Mouse (Mus musculus) liver, embryonic 11.5 days (tissue): ENCODE measurements around the gene Rab35. TPM values are rescaled to one million over a fixed set of nuclear protein-coding genes. Genes with fewer than 3 reads are reported as not detected.

Experiments
- ATAC-seq: fragments of 200-750 bp; cut with Nextera tagmentation; replicated peaks from 2 replicates; pipeline ENCODE4 v1.8.0; 2017; ENCODE audit warnings: moderate number of reproducible peaks, mild to moderate bottlenecking, moderate TSS enrichment, moderate library complexity; ENCODE audit not compliant: low FRiP score
- DNase-seq: peaks from one replicate; pipeline ENCODE4 v3.0.0-alpha.2; 2017; ENCODE audit warnings: low spot score
- H3K27ac ChIP-seq: fragments of 300-500 bp; sonication (generic); 2 replicates; pipeline ENCODE4 v1.5.1; 2014; ENCODE audit warnings: mild to moderate bottlenecking, low read depth, low read length, control low read depth
- H3K27me3 ChIP-seq: fragments of 300-500 bp; sonication (generic); replicated peaks from 2 replicates; pipeline ENCODE4 v1.6.1; 2014; ENCODE audit warnings: low read length, mixed read lengths; ENCODE audit not compliant: control insufficient read depth, insufficient read depth
- H3K36me3 ChIP-seq: fragments of 300-500 bp; sonication (generic); 2 replicates; pipeline ENCODE4 v1.6.1; 2014; ENCODE audit warnings: mild to moderate bottlenecking, low read length, moderate library complexity, mixed read lengths; ENCODE audit not compliant: control insufficient read depth, insufficient read depth
- H3K4me1 ChIP-seq: fragments of 300-500 bp; sonication (generic); replicated peaks from 2 replicates; pipeline ENCODE4 v1.6.1; 2014; ENCODE audit warnings: low read length, mixed read lengths; ENCODE audit not compliant: control insufficient read depth, insufficient read depth
- H3K4me2 ChIP-seq: fragments of 300-500 bp; sonication (generic); 2 replicates; pipeline ENCODE4 v1.6.1; 2014; ENCODE audit warnings: mild to moderate bottlenecking, control low read depth, moderate library complexity
- H3K4me3 ChIP-seq: fragments of 300-500 bp; sonication (generic); 2 replicates; pipeline ENCODE4 v1.5.1; 2014; ENCODE audit warnings: low read depth, low read length, control low read depth
- H3K9ac ChIP-seq: fragments of 300-500 bp; sonication (generic); 2 replicates; pipeline ENCODE4 v1.6.1; 2014; ENCODE audit warnings: low read depth, low read length, control low read depth
- H3K9me3 ChIP-seq: fragments of 300-500 bp; sonication (generic); 2 replicates; pipeline ENCODE4 v1.6.1; 2016; ENCODE audit warnings: low read length, inconsistent platforms, mixed read lengths; ENCODE audit not compliant: control insufficient read depth
- WGBS: fragments of 180-500 bp; shearing (Covaris S2); extraction: QIAGEN DNeasy Blood & Tissue Kit; methylation state at CpG from one replicate; pipeline ENCODE4 v1.1.7; 2014; 5-methylcytosine and 5-hydroxymethylcytosine counted together
- polyA plus RNA-seq: library from polyadenylated mRNA; unstranded; fragments of >200 nt; fragmentation: Nextera tagmentation; extraction: Ambion mirVana; gene quantifications from 2 replicates; pipeline ENCODE4 v1.2.1, GENCODE M21; 2014

The Rab35 gene
- polyA plus RNA-seq: 22.5 and 26.1 TPM in 2 replicates

GRCm38 (mm10) chr5:115631505-115632357 is at the start of gene Rab35:
Rab35 (plus strand) TSS chr5:115631908.
- Histone ChIP-seq H3K4me3 (peak within 1 kb of the TSS; percentile 99), H3K27ac (peak within 1 kb of the TSS; percentile 97), H3K9ac (peak within 1 kb of the TSS; percentile 94), H3K4me1 (peaks cover 57% of the 10 kb centered on the region), H3K27me3 (no peaks in the 10 kb centered on the region), H3K4me2 (peak within 1 kb of the TSS; percentile 98), H3K9me3 (no peaks in the 10 kb centered on the region), H3K36me3 (no peaks in the 10 kb centered on the region)
- peak; percentile 83 for ATAC-seq
- under 1% methylated on average over 77 of the region's 125 CpGs for WGBS
- DNase-seq: peak; percentile 91

DNA sequence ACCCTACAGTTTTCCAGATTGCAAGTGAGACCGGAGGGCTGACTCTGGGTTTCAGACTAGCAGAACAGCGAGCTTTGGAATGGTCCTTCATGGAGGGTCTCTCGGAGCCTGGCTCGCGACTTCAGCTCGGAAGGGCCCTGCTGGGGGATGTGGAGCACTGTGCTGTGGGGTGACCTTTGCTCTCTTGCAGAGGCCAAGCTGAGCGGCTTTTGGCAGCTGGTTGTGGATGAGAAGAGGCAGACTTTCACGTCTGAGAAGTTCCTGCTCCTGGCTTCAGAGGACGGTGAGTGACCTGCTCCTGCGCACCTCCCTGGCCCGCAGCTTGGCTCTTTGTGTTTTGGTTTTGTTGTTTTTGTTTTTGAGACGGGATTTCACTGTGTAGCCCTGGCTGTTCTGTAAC is 46.1 kb upstream of the Rab35 start:
- H3K4me1 ChIP-seq: no peaks in the 10 kb centered on the region
- WGBS: 81% methylated on average over 12 of the region's 12 CpGs
- no peak for DNase-seq

DNA sequence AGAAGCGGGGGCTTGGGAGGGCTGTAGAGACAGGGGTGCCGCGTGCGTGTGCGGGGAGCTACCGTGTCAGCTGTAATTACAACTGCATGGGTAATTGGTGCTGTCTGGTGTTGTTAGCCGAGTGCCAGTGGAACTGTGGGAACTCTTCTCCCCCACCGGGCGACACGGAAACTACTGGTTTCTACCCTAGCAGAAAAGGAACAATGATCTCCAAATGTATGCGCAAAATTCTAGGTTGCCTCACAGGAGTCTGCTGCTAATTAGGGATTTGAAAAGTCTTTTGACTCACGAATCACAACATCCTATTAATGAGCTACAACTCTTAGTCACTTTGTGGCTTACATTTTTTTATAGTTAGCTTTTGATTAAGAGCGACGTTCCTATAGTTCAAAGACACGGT is 45.5 kb upstream of the Rab35 start:
- Histone ChIP-seq H3K36me3 (peaks cover 78% of the 10 kb centered on the region), H3K4me1 (no peaks in the 10 kb centered on the region), H3K27ac (no peak overlapping the region), H3K9me3 (peaks cover 11% of the 10 kb centered on the region), H3K27me3 (no peaks in the 10 kb centered on the region), H3K9ac (no peak overlapping the region), H3K4me2 (no peak overlapping the region), H3K4me3 (no peak overlapping the region)
- ATAC-seq: no peak
- WGBS: 93% methylated on average over 15 of the region's 15 CpGs
- no peak for DNase-seq

More for the DNA sequence above, 46.1 kb upstream of the Rab35 start:
- Histone ChIP-seq H3K27ac (no peak overlapping the region), H3K4me2 (no peak overlapping the region), H3K4me3 (no peak overlapping the region), H3K9ac (no peak overlapping the region), H3K36me3 (peaks cover 82% of the 10 kb centered on the region), H3K9me3 (peaks cover 11% of the 10 kb centered on the region), H3K27me3 (no peaks in the 10 kb centered on the region)
- no peak for ATAC-seq

- Histone ChIP-seq H3K36me3 (peaks cover 74% of the 10 kb centered on the region), H3K4me3 (no peak overlapping the region), H3K9me3 (peaks cover 11% of the 10 kb centered on the region), H3K9ac (no peak overlapping the region), H3K4me1 (no peaks in the 10 kb centered on the region), H3K4me2 (no peak overlapping the region), H3K27ac (no peak overlapping the region), H3K27me3 (no peaks in the 10 kb centered on the region)
- DNase-seq (no peak), ATAC-seq (no peak)
- 92% methylated on average over 2 of the region's 2 CpGs for WGBS
These were observed 44.9 kb upstream of the Rab35 start for GRCm38 (mm10) chr5:115586780-115587179.

DNA sequence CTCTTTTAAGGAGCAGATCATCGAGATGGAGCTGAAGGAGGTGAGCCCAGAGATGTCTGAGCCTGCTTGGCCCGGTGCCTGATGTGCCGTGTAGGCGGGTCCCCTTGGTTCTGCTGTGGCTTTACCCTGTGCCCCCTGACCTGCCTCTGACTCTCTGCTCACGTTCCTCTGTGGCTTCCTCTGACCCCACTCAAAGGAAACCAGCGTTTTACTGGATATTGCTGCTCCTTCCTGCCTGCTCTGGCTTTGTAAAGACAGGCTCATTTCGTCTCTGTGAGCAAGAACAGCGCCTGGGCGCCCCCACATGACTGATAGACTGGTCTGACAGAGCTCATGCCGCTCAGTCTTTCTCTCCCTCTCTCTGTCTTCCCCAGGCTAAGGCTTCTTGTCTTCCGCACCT is 40.7 kb upstream of the Rab35 start:
- Histone ChIP-seq H3K4me1 (no peaks in the 10 kb centered on the region), H3K36me3 (peaks cover 65% of the 10 kb centered on the region), H3K9ac (no peak overlapping the region), H3K4me2 (no peak overlapping the region), H3K27me3 (no peaks in the 10 kb centered on the region), H3K27ac (no peak overlapping the region), H3K9me3 (no peaks in the 10 kb centered on the region), H3K4me3 (no peak overlapping the region)
- ATAC-seq: no peak
- no peak for DNase-seq
- 70% methylated on average over 11 of the region's 11 CpGs for whole genome bisulfite sequencing

GRCm38 (mm10) chr5:115591506-115591905 is 40.2 kb upstream of the Rab35 start:
- Histone ChIP-seq H3K4me2 (no peak overlapping the region), H3K36me3 (peaks cover 64% of the 10 kb centered on the region), H3K9me3 (no peaks in the 10 kb centered on the region), H3K4me1 (no peaks in the 10 kb centered on the region), H3K27me3 (no peaks in the 10 kb centered on the region), H3K9ac (no peak overlapping the region), H3K27ac (no peak overlapping the region), H3K4me3 (no peak overlapping the region)
- ATAC-seq: no peak
- 87% methylated on average over 2 of the region's 2 CpGs for WGBS
- DNase-seq: no peak

DNA sequence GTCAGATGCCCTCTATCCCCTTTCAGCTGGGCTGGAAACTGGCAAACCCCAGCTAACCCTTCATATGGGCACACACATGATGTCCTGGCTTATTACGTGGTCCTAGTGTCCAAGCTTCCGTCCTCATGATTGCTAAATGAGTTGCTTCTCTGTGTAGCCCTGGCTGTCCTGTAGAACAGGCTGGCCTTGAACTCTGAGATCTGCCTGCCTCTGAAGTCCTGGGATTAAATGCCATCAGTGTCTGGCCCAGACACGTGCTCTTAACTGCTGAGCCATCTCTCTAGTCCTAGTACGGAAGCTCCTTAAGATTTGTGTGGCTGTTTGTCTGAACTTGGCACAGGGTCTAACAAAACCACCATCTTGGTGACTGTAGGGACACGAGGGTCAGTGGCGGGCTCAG is 28.1 kb upstream of the Rab35 start:
- ATAC-seq (no peak), DNase-seq (no peak)
- Histone ChIP-seq H3K4me1 (no peaks in the 10 kb centered on the region), H3K9me3 (no peaks in the 10 kb centered on the region), H3K4me2 (no peak overlapping the region), H3K9ac (no peak overlapping the region), H3K27ac (no peak overlapping the region), H3K36me3 (peaks cover 58% of the 10 kb centered on the region), H3K27me3 (no peaks in the 10 kb centered on the region), H3K4me3 (no peak overlapping the region)
- 86% methylated on average over 6 of the region's 6 CpGs for WGBS

GRCm38 (mm10) chr5:115611566-115611965 is 20.1 kb upstream of the Rab35 start:
- 65% methylated on average over 11 of the region's 11 CpGs for WGBS
- peak overlapping the region; percentile 70 for H3K27ac ChIP-seq
- peak overlapping the region; percentile 30; the same call in 1 of the 2 replicates for H3K9ac ChIP-seq
- peaks cover 7% of the 10 kb centered on the region for H3K4me1 ChIP-seq
- H3K9me3 ChIP-seq: no peaks in the 10 kb centered on the region
- no peaks in the 10 kb centered on the region for H3K27me3 ChIP-seq
- H3K4me2 ChIP-seq: 0 out of 2 replicates have a peak overlapping the region, but pooled peaks have one; percentile 16
- ATAC-seq: peak; percentile 79
- no peak for DNase-seq
- H3K4me3 ChIP-seq: no peak overlapping the region
- peaks cover 78% of the 10 kb centered on the region for H3K36me3 ChIP-seq

- H3K27ac ChIP-seq: no peak overlapping the region
- no peak overlapping the region for H3K9ac ChIP-seq
- H3K36me3 ChIP-seq: peaks cover 88% of the 10 kb centered on the region
- no peaks in the 10 kb centered on the region for H3K27me3 ChIP-seq
- no peaks in the 10 kb centered on the region for H3K9me3 ChIP-seq
- no peak overlapping the region for H3K4me2 ChIP-seq
- no peak for DNase-seq
- no peak overlapping the region for H3K4me3 ChIP-seq
- WGBS: 92% methylated on average over 9 of the region's 9 CpGs
- H3K4me1 ChIP-seq: peaks cover 7% of the 10 kb centered on the region
- no peak for ATAC-seq
These were observed 18.4 kb upstream of the Rab35 start for GRCm38 (mm10) chr5:115613332-115613731.
